8 mouse cellular contexts compared by ENCODE assay signal in the genomic region with DNA sequence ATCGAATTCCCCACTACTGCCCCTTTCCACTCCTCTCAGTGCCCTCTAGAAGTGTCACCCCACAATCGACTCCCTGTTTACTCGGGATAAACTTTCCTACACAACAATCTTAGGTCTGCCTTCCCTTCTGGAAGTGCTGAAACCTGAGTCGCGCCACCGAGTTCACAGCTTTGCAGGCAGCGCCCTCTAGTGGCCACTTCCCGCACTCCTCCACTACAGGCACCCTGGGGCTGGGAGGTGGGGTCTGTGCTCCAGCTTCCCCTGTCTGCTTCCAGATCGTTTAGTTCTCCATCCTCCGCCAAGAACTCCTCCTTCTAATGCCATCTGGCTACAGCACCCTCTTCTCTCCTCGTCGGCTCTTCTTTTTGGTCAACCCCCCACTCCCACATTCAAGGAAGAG. TPM values are rescaled to one million over a fixed set of nuclear protein-coding genes. Genes with fewer than 3 reads are reported as not detected.
DNase-seq lines count a peak whose midpoint lies in the region; ATAC-seq and TF ChIP-seq lines count a peak whose summit lies in the region.

No protein-coding gene starts in this region.

- POLR2A ChIA-PET in Patski (lab: Charles Lee) = interaction anchor here (0.7 kb wide), 1 partner anchor 239 kb away, joined by 3 read pairs; no protein-coding TSS in a partner anchor

- in situ Hi-C loops in Patski (cut with MboI; ENCODE audit: low pct_unique_long_range_greater_than_20kb) = no loop called here

- no peak overlapping the region for H3K4me3 ChIP-seq in hindbrain, embryonic 15.5 days

- H3K4me2 ChIP-seq in hindbrain, embryonic 15.5 days = peak overlapping the region; percentile 27

- no peak for DNase-seq in Patski (ENCODE audit: low read depth, low spot score)
- peak; percentile 78 to 89 for DNase-seq in cerebellum, postnatal 14 days
- DNase-seq in frontal cortex, postnatal 36 days (ENCODE audit: low spot score in 2 of 2) = peak; percentile 60 to 62
- peak; percentile 26 for DNase-seq in left cerebral cortex, adult 11 months (ENCODE audit: low spot score)
- DNase-seq in lung, postnatal 4 days = peak; percentile 65 to 80
- DNase-seq in retina, postnatal 7 days (ENCODE audit: low read depth, low spot score) = peak; percentile 34
- peak; percentile 51 for DNase-seq in urinary bladder, adult 2 months (ENCODE audit: low spot score)

- H3K9me3 ChIP-seq in hindbrain, embryonic 15.5 days = no peaks in the 10 kb centered on the region

- WGBS in hindbrain, embryonic 15.5 days = 18% methylated on average over 12 of the region's 12 CpGs

- ATAC-seq in Patski = peak; percentile 63
- ATAC-seq in hindbrain, embryonic 15.5 days (ENCODE audit: low FRiP score, low read depth) = peak; percentile 78; the same call in 1 of the 2 replicates

- H3K36me3 ChIP-seq in hindbrain, embryonic 15.5 days = no peaks in the 10 kb centered on the region

- TF ChIP-seq CTCF in Patski (IDR thresholded peaks at IDR 0.05) = no peak

- no peak overlapping the region for H3K9ac ChIP-seq in hindbrain, embryonic 15.5 days

- no peak overlapping the region for H3K27ac ChIP-seq in hindbrain, embryonic 15.5 days (replicated peaks)

- CTCF ChIA-PET in Patski (lab: Charles Lee) = interaction anchor here (1.0 to 2.0 kb wide), 3 partner anchors 188 to 241 kb away, joined by 3 to 6 read pairs (median 6); no protein-coding TSS in a partner anchor

- no peaks in the 10 kb centered on the region for H3K4me1 ChIP-seq in hindbrain, embryonic 15.5 days (replicated peaks)

- H3K27me3 ChIP-seq in Patski = peaks cover 20% of the 10 kb centered on the region
- no peaks in the 10 kb centered on the region for H3K27me3 ChIP-seq in hindbrain, embryonic 15.5 days

RNA-seq across cellular contexts. Expression of a gene that starts 40.6 kb away (rescaled TPM):
- polyA plus RNA-seq in Patski (2021) = 0.04 TPM
- polyA plus RNA-seq in hindbrain, embryonic 15.5 days (2015; fragmentation: Nextera tagmentation; extraction: Ambion mirVana) = 0.64 and 0.92 TPM in 2 replicates
- 0.10 and 0.31 TPM in 2 replicates for polyA plus RNA-seq in urinary bladder, adult 2 months (2012; rRNA removed)
